Mouse (Mus musculus) CH12.LX (cell line): Measurements from ENCODE around the gene Exoc2. TPM values are rescaled to one million over a fixed set of nuclear protein-coding genes. Genes with fewer than 3 reads are reported as not detected.

ENCODE experiments used
- DNase-seq: peaks from one replicate; pipeline ENCODE4 v3.0.0-alpha.2; 2013; ENCODE audit errors: extremely low read depth
- H3K27ac ChIP-seq: 2 replicates; pipeline ENCODE4 v1.5.1; 2012; ENCODE audit warnings: low read depth, mild to moderate bottlenecking, control low read depth, moderate library complexity; ENCODE audit not compliant: insufficient read depth
- H3K27me3 ChIP-seq: replicated peaks from 2 replicates; pipeline ENCODE3; 2012; ENCODE audit warnings: inconsistent platforms
- H3K36me3 ChIP-seq, 2 experiments: replicated peaks in 1 of 2; 2 replicates each; pipeline versions ENCODE3 to v1.6.1; 2012; ENCODE audit warnings: inconsistent platforms in 1 of 2, low read length in 1 of 2, mild to moderate bottlenecking in 1 of 2, mixed read lengths in 1 of 2, moderate library complexity in 1 of 2; ENCODE audit not compliant: control insufficient read depth in 1 of 2, insufficient read depth in 1 of 2
- H3K4me1 ChIP-seq, 2 experiments: 2 replicates each; pipeline ENCODE4 v1.6.1; 2012; ENCODE audit warnings: inconsistent platforms in 1 of 2, moderate library complexity in 1 of 2; ENCODE audit not compliant: insufficient read depth in 2 of 2, control insufficient read depth in 1 of 2
- H3K4me2 ChIP-seq: 2 replicates; pipeline ENCODE4 v1.6.1; 2012; ENCODE audit warnings: low read depth, mild to moderate bottlenecking, control low read depth; ENCODE audit not compliant: poor library complexity, insufficient read depth, severe bottlenecking
- H3K4me3 ChIP-seq, 3 experiments: fragments of 150-350 bp in 1 of 3; sonication (generic) in 1 of 3; replicated peaks in 1 of 3; 2 replicates each; pipeline versions ENCODE3 to v1.5.1; 2011 to 2012; ENCODE audit warnings: low read depth in 2 of 3, low read length in 2 of 3, mild to moderate bottlenecking in 2 of 3, moderate library complexity in 2 of 3, control low read depth in 1 of 3, improper control_type of control experiment in 1 of 3, inconsistent platforms in 1 of 3, mixed read lengths in 1 of 3; ENCODE audit not compliant: poor library complexity in 1 of 3
- H3K79me2 ChIP-seq: replicated peaks from 2 replicates; pipeline ENCODE4 v1.6.1; 2012; ENCODE audit warnings: mild to moderate bottlenecking, moderate library complexity; ENCODE audit not compliant: control insufficient read depth, poor library complexity, insufficient read depth, severe bottlenecking; ENCODE audit errors: extremely low read depth
- H3K9ac ChIP-seq: 2 replicates; pipeline ENCODE4 v1.6.1; 2012; ENCODE audit warnings: low read depth, mild to moderate bottlenecking, control low read depth, moderate library complexity; ENCODE audit not compliant: insufficient read depth
- H3K9me3 ChIP-seq: replicated peaks from 2 replicates; pipeline ENCODE3; 2012; ENCODE audit warnings: low read length, inconsistent platforms, mixed read lengths
- BHLHE40 ChIP-seq: IDR thresholded peaks from 2 replicates; pipeline ENCODE4 v1.6.1; 2011; ENCODE audit warnings: mild to moderate bottlenecking, low read depth, low read length, improper control_type of control experiment
- CHD1 ChIP-seq: IDR thresholded peaks from 2 replicates; pipeline ENCODE4 v1.6.1; 2012; ENCODE audit warnings: low read depth, low read length, improper control_type of control experiment, inconsistent platforms
- E2F4 ChIP-seq: IDR thresholded peaks from 2 replicates; pipeline ENCODE4 v1.6.1; 2011; ENCODE audit warnings: low read depth, low read length, improper control_type of control experiment; ENCODE audit not compliant: insufficient replicate concordance
- ELF1 ChIP-seq: IDR thresholded peaks from 2 replicates; pipeline ENCODE4 v1.6.1; 2014; ENCODE audit warnings: low read depth, mild to moderate bottlenecking, inconsistent platforms, low read length, improper control_type of control experiment
- EP300 ChIP-seq: IDR thresholded peaks from 2 replicates; pipeline ENCODE4 v1.6.1; 2011; ENCODE audit warnings: low read length, improper control_type of control experiment
- GABPA ChIP-seq: IDR thresholded peaks from 2 replicates; pipeline ENCODE4 v1.6.1; 2012; ENCODE audit warnings: low read depth, low read length, improper control_type of control experiment, inconsistent platforms; ENCODE audit not compliant: insufficient replicate concordance
- HCFC1 ChIP-seq: IDR thresholded peaks from 2 replicates; pipeline ENCODE4 v1.6.1; 2012; ENCODE audit warnings: low read depth, mild to moderate bottlenecking, inconsistent platforms, low read length, improper control_type of control experiment
- IRF4 ChIP-seq: IDR thresholded peaks from 2 replicates; pipeline ENCODE4 v1.6.1; 2014; ENCODE audit warnings: low read depth, mild to moderate bottlenecking, inconsistent platforms, low read length, improper control_type of control experiment
- JUN ChIP-seq: IDR thresholded peaks from 2 replicates; pipeline ENCODE4 v1.6.1; 2011; ENCODE audit warnings: low read depth, mild to moderate bottlenecking, low read length, improper control_type of control experiment, moderate library complexity; ENCODE audit not compliant: insufficient read depth
- JUND ChIP-seq: conservative IDR thresholded peaks from 2 replicates; pipeline ENCODE4 v1.6.1; 2011; ENCODE audit warnings: low read depth, low read length, improper control_type of control experiment
- KAT2A ChIP-seq: IDR thresholded peaks from 2 replicates; pipeline ENCODE4 v1.6.1; 2012; ENCODE audit warnings: low read length, improper control_type of control experiment, inconsistent platforms; ENCODE audit not compliant: insufficient replicate concordance
- MAFK ChIP-seq: IDR thresholded peaks from 2 replicates; pipeline ENCODE4 v1.6.1; 2011; ENCODE audit warnings: low read length, improper control_type of control experiment; ENCODE audit not compliant: insufficient replicate concordance
- MAX ChIP-seq: IDR thresholded peaks from 2 replicates; pipeline ENCODE4 v1.6.1; 2011; ENCODE audit warnings: low read length, improper control_type of control experiment
- MAZ ChIP-seq: IDR thresholded peaks from 2 replicates; pipeline ENCODE4 v1.6.1; 2012; ENCODE audit warnings: low read depth, mild to moderate bottlenecking, inconsistent platforms, low read length, improper control_type of control experiment, moderate library complexity
- MEF2A ChIP-seq: IDR thresholded peaks from 2 replicates; pipeline ENCODE4 v1.6.1; 2014; ENCODE audit warnings: low read depth, mild to moderate bottlenecking, inconsistent platforms, low read length, improper control_type of control experiment, borderline replicate concordance
- MXI1 ChIP-seq: IDR thresholded peaks from 2 replicates; pipeline ENCODE4 v1.6.1; 2011; ENCODE audit warnings: mild to moderate bottlenecking, low read depth, low read length, improper control_type of control experiment
- NELFE ChIP-seq: IDR thresholded peaks from 2 replicates; pipeline ENCODE4 v1.6.1; 2011; ENCODE audit warnings: low read depth, low read length, improper control_type of control experiment
- NRF1 ChIP-seq: IDR thresholded peaks from 2 replicates; pipeline ENCODE4 v1.6.1; 2014; ENCODE audit warnings: low read depth, mild to moderate bottlenecking, inconsistent platforms, low read length, improper control_type of control experiment, moderate library complexity
- PAX5 ChIP-seq: IDR thresholded peaks from 2 replicates; pipeline ENCODE4 v1.6.1; 2012; ENCODE audit warnings: low read length, inconsistent platforms, mixed read lengths
- POLR2AphosphoS2 ChIP-seq: IDR thresholded peaks from 2 replicates; pipeline ENCODE4 v1.6.1; 2011; ENCODE audit warnings: low read depth, low read length, improper control_type of control experiment
- RAD21 ChIP-seq: IDR thresholded peaks from 2 replicates; pipeline ENCODE4 v1.6.1; 2011; ENCODE audit warnings: low read depth, mild to moderate bottlenecking, low read length, improper control_type of control experiment, moderate library complexity
- RCOR1 ChIP-seq: conservative IDR thresholded peaks from 2 replicates; pipeline ENCODE4 v1.6.1; 2012; ENCODE audit warnings: low read depth, mild to moderate bottlenecking, inconsistent platforms, low read length, improper control_type of control experiment
- SIN3A ChIP-seq: IDR thresholded peaks from 2 replicates; pipeline ENCODE4 v1.6.1; 2012; ENCODE audit warnings: low read length, improper control_type of control experiment, inconsistent platforms
- SMC3 ChIP-seq: IDR thresholded peaks from 2 replicates; pipeline ENCODE4 v1.6.1; 2011; ENCODE audit warnings: low read depth, low read length, improper control_type of control experiment
- TBP ChIP-seq: conservative IDR thresholded peaks from 2 replicates; pipeline ENCODE4 v1.6.1; 2011; ENCODE audit warnings: low read depth, low read length, improper control_type of control experiment
- UBTF ChIP-seq: IDR thresholded peaks from 2 replicates; pipeline ENCODE4 v1.6.1; 2012; ENCODE audit warnings: low read depth, mild to moderate bottlenecking, inconsistent platforms, low read length, improper control_type of control experiment, moderate library complexity
- USF1 ChIP-seq: IDR thresholded peaks from 2 replicates; pipeline ENCODE4 v1.6.1; 2014; ENCODE audit warnings: low read depth, mild to moderate bottlenecking, inconsistent platforms, low read length, improper control_type of control experiment
- USF2 ChIP-seq: conservative IDR thresholded peaks from 2 replicates; pipeline ENCODE4 v1.6.1; 2011; ENCODE audit warnings: low read depth, low read length, improper control_type of control experiment
- ZC3H11A ChIP-seq: IDR thresholded peaks from 2 replicates; pipeline ENCODE4 v1.6.1; 2012; ENCODE audit warnings: low read depth, mild to moderate bottlenecking, inconsistent platforms, low read length, improper control_type of control experiment
- ZKSCAN1 ChIP-seq: IDR thresholded peaks from 2 replicates; pipeline ENCODE4 v1.6.1; 2012; ENCODE audit warnings: low read depth, inconsistent platforms, low read length, improper control_type of control experiment, borderline replicate concordance
- ZMIZ1 ChIP-seq: IDR thresholded peaks from 2 replicates; pipeline ENCODE4 v1.6.1; 2012; ENCODE audit warnings: low read depth, mild to moderate bottlenecking, inconsistent platforms, low read length, improper control_type of control experiment
- dilution Hi-C: fragments of 300-500 bp; cut with MboI; formaldehyde crosslinking; loops from 2 replicates; pipeline ENCODE4 v1.14.3; 2020; ENCODE audit warnings: low sequenced_read_pairs; ENCODE audit not compliant: extremely low pct_unique_long_range_greater_than_20kb, extremely low pct_ligation_motif_present
- in situ Hi-C: fragments of 300-500 bp; cut with MboI; formaldehyde crosslinking; loops from 3 replicates; pipeline ENCODE4 v1.14.3; 2019; ENCODE audit warnings: low sequenced_read_pairs, low pct_ligation_motif_present, low pct_unique_long_range_greater_than_20kb, mixed read lengths
- polyA plus RNA-seq: library from polyadenylated mRNA; unstranded; fragments of >175 nt; gene quantifications from 2 replicates; pipeline ENCODE4 v1.2.1, GENCODE M21; 2012; ENCODE audit warnings: low read depth; ENCODE audit not compliant: insufficient read length
- total RNA-seq, 2 experiments: library from RNA; depleted of rRNA; stranded (reverse); fragments of 300-350 nt in 1 of 2; fragments of >200 nt in 1 of 2; gene quantifications; 2 replicates each; pipeline ENCODE4 v1.2.3; 2012 to 2014

Exoc2 gene
- total and polyA plus RNA-seq, 3 experiments: 21.1 to 33.0 (median 29.7) TPM

DNA sequence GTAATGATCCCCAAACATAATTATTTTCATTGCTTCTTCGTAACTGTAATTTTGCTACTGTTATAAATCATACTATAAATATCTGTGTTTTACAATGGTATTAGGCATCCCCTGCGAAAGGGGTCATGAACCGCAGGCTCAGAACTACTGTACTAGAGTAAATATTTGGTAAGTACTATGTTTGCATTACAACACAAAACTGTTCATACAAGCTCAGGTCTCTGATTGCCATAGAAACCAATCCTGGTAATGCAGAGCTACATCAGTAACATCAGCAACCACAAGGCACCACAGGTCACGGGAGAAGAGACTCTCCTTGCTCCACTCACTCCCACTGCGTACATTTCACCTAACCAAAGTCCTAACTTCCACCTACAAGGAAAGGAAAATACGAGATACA lies 49.6 kb downstream of the Exoc2 start:
- H3K9ac ChIP-seq: no peak overlapping the region
- no peak overlapping the region for H3K4me2 ChIP-seq
- H3K4me1 ChIP-seq: peaks cover 0 to 21% of the 10 kb centered on the region in 2 experiments; a peak in 2 of 4 replicates
- dilution Hi-C loops: no loop called here
- no peak overlapping the region for H3K27ac ChIP-seq
- H3K9me3 ChIP-seq: no peaks in the 10 kb centered on the region
- no peak overlapping the region for H3K4me3 ChIP-seq
- in situ Hi-C loops: no loop called here
- DNase-seq: no peak
- H3K27me3 ChIP-seq: no peaks in the 10 kb centered on the region
- 0 out of 2 replicates have a peak, but pooled peaks cover 2% of the 10 kb centered on the region for H3K79me2 ChIP-seq
- H3K36me3 ChIP-seq: peaks cover 17 to 57% of the 10 kb centered on the region in 2 experiments
- TF ChIP-seq EP300: no peak
- no peak for TF ChIP-seq RAD21
- no peak for TF ChIP-seq ZMIZ1
- TF ChIP-seq USF2: no peak
- no peak for TF ChIP-seq UBTF
- no peak for TF ChIP-seq IRF4
- TF ChIP-seq E2F4: no peak
- TF ChIP-seq JUN: no peak
- no peak for TF ChIP-seq HCFC1
- TF ChIP-seq MAFK: no peak
- TF ChIP-seq ZKSCAN1: no peak
- TF ChIP-seq SIN3A: no peak
- TF ChIP-seq GABPA: no peak
- TF ChIP-seq CHD1: no peak
- TF ChIP-seq JUND: no peak
- no peak for TF ChIP-seq MXI1
- TF ChIP-seq MAZ: no peak
- TF ChIP-seq, all 38 proteins: peak for 0

DNA sequence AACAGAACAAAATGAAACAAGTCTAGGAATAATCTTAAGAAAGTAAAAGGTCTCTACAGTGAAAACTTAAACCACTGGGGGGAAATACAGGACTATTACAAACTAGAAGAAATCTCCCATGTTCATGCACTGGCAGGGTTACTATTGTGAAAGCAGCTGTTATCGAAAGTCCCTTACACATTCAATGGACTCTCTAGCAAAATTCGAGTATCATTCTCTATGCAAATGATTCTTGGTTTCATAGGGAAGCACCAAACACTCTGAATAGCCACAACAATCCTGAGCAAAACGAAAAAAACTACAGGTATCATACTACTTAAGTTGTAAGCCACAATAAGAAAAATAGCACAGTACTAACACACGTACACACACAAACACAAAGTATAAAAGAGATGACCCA lies 52.0 kb downstream of the Exoc2 start:
- H3K9ac ChIP-seq: no peak overlapping the region
- no peaks in the 10 kb centered on the region for H3K27me3 ChIP-seq
- H3K4me3 ChIP-seq: no peak overlapping the region
- H3K27ac ChIP-seq: no peak overlapping the region
- peak; percentile 29 for DNase-seq
- H3K4me2 ChIP-seq: no peak overlapping the region
- peaks cover 0 to 21% of the 10 kb centered on the region in 2 experiments; a peak in 2 of 4 replicates for H3K4me1 ChIP-seq
- H3K9me3 ChIP-seq: no peaks in the 10 kb centered on the region
- dilution Hi-C loops: no loop called here
- H3K79me2 ChIP-seq: 0 out of 2 replicates have a peak, but pooled peaks cover 2% of the 10 kb centered on the region
- peaks cover 11 to 43% of the 10 kb centered on the region in 2 experiments for H3K36me3 ChIP-seq
- in situ Hi-C loops: no loop called here
- TF ChIP-seq CHD1: no peak
- 0 out of 2 replicates have a peak, but pooled peaks have one; percentile 11 for TF ChIP-seq SMC3
- no peak for TF ChIP-seq ZC3H11A
- TF ChIP-seq KAT2A: no peak
- TF ChIP-seq MAZ: no peak
- no peak for TF ChIP-seq BHLHE40
- no peak for TF ChIP-seq USF1
- TF ChIP-seq EP300: peak; percentile 41
- no peak for TF ChIP-seq MXI1
- no peak for TF ChIP-seq PAX5
- TF ChIP-seq JUN: no peak
- TF ChIP-seq MEF2A: no peak
- TF ChIP-seq NRF1: no peak
- no peak for TF ChIP-seq SIN3A
- no peak for TF ChIP-seq GABPA
- no peak for TF ChIP-seq HCFC1
- TF ChIP-seq TBP: 0 out of 2 replicates have a peak, but pooled peaks have one; percentile 50
- no peak for TF ChIP-seq E2F4
- TF ChIP-seq MAFK: no peak
- no peak for TF ChIP-seq POLR2AphosphoS2
- TF ChIP-seq RCOR1: no peak
- no peak for TF ChIP-seq ZMIZ1
- TF ChIP-seq NELFE: no peak
- TF ChIP-seq MAX: no peak
- TF ChIP-seq ELF1: no peak
